ENCODE assay signal across 8 mouse cellular contexts in genomic region chr7:68302586-68303433, GRCm38 (mm10). TPM values are rescaled to one million over a fixed set of nuclear protein-coding genes. Genes with fewer than 3 reads are reported as not detected.
DNase-seq lines count a peak whose midpoint lies in the region; ATAC-seq and TF ChIP-seq lines count a peak whose summit lies in the region.

No protein-coding gene starts in this region.

- no peaks in the 10 kb centered on the region for H3K9me3 ChIP-seq in forebrain, embryonic 10.5 days
- no peaks in the 10 kb centered on the region for H3K9me3 ChIP-seq in heart, embryonic 15.5 days (replicated peaks)
- H3K9me3 ChIP-seq in liver, embryonic 14.5 days (ENCODE audit: control insufficient read depth, low read length): no peaks in the 10 kb centered on the region
- H3K9me3 ChIP-seq in neural tube, embryonic 11.5 days (ENCODE audit: control insufficient read depth, low read length): no peaks in the 10 kb centered on the region
- no peaks in the 10 kb centered on the region for H3K9me3 ChIP-seq in stomach, postnatal 0 days (ENCODE audit: control insufficient read depth, low read length)

- H3K9ac ChIP-seq in heart, embryonic 15.5 days: 0 out of 2 replicates have a peak overlapping the region, but pooled peaks have one; percentile 19
- H3K9ac ChIP-seq in liver, embryonic 14.5 days (replicated peaks): no peak overlapping the region; the same call in 1 of the 2 replicates
- no peak overlapping the region for H3K9ac ChIP-seq in neural tube, embryonic 11.5 days (ENCODE audit: low read length)
- no peak overlapping the region for H3K9ac ChIP-seq in stomach, postnatal 0 days (ENCODE audit: low read length)

- H3K27ac ChIP-seq in forebrain, embryonic 10.5 days: no peak overlapping the region
- no peak overlapping the region for H3K27ac ChIP-seq in heart, embryonic 15.5 days
- no peak overlapping the region for H3K27ac ChIP-seq in liver, embryonic 14.5 days
- H3K27ac ChIP-seq in neural tube, embryonic 11.5 days (ENCODE audit: low read depth, low read length): no peak overlapping the region
- H3K27ac ChIP-seq in stomach, postnatal 0 days (replicated peaks): no peak overlapping the region

- H3K36me3 ChIP-seq in forebrain, embryonic 10.5 days (replicated peaks): no peaks in the 10 kb centered on the region
- H3K36me3 ChIP-seq in heart, embryonic 15.5 days: no peaks in the 10 kb centered on the region
- no peaks in the 10 kb centered on the region for H3K36me3 ChIP-seq in liver, embryonic 14.5 days (replicated peaks; ENCODE audit: control insufficient read depth, insufficient read depth, low read depth)
- H3K36me3 ChIP-seq in neural tube, embryonic 11.5 days (ENCODE audit: control insufficient read depth, insufficient read depth, low read length): no peaks in the 10 kb centered on the region
- no peaks in the 10 kb centered on the region for H3K36me3 ChIP-seq in stomach, postnatal 0 days (ENCODE audit: control insufficient read depth, insufficient read depth, low read length)

- WGBS in forebrain, embryonic 10.5 days: 38% methylated on average over 18 of the region's 18 CpGs
- WGBS in heart, embryonic 15.5 days: 22% methylated on average over 18 of the region's 18 CpGs
- 17% methylated on average over 18 of the region's 18 CpGs for WGBS in liver, embryonic 14.5 days (ENCODE audit: insufficient replicate concordance)
- WGBS in neural tube, embryonic 11.5 days: 31% methylated on average over 18 of the region's 18 CpGs
- WGBS in stomach, postnatal 0 days: 21% methylated on average over 18 of the region's 18 CpGs

- H3K4me2 ChIP-seq in heart, embryonic 15.5 days: peak overlapping the region; percentile 60
- H3K4me2 ChIP-seq in liver, embryonic 14.5 days (ENCODE audit: low read depth): peak overlapping the region; percentile 66
- no peak overlapping the region for H3K4me2 ChIP-seq in neural tube, embryonic 11.5 days (ENCODE audit: low read depth)
- H3K4me2 ChIP-seq in stomach, postnatal 0 days (replicated peaks; ENCODE audit: low read depth): peak overlapping the region; percentile 59

- no peaks in the 10 kb centered on the region for H3K27me3 ChIP-seq in forebrain, embryonic 10.5 days (ENCODE audit: poor library complexity, severe bottlenecking)
- H3K27me3 ChIP-seq in heart, embryonic 15.5 days: no peaks in the 10 kb centered on the region
- no peaks in the 10 kb centered on the region for H3K27me3 ChIP-seq in liver, embryonic 14.5 days (ENCODE audit: control insufficient read depth, insufficient read depth, low read length)
- H3K27me3 ChIP-seq in neural tube, embryonic 11.5 days (ENCODE audit: control insufficient read depth, insufficient read depth, low read length): no peaks in the 10 kb centered on the region
- no peaks in the 10 kb centered on the region for H3K27me3 ChIP-seq in stomach, postnatal 0 days (ENCODE audit: control insufficient read depth, insufficient read depth, low read length)

- peaks cover 20% of the 10 kb centered on the region for H3K4me1 ChIP-seq in forebrain, embryonic 10.5 days
- peaks cover 12% of the 10 kb centered on the region; the same call in 1 of the 2 replicates for H3K4me1 ChIP-seq in heart, embryonic 15.5 days (replicated peaks)
- H3K4me1 ChIP-seq in liver, embryonic 14.5 days (replicated peaks; ENCODE audit: control insufficient read depth in 2 of 2, insufficient read depth in 2 of 2, low read length in 1 of 2): no peaks in the 10 kb centered on the region
- no peaks in the 10 kb centered on the region for H3K4me1 ChIP-seq in neural tube, embryonic 11.5 days (ENCODE audit: control insufficient read depth, insufficient read depth, low read length)
- no peaks in the 10 kb centered on the region for H3K4me1 ChIP-seq in stomach, postnatal 0 days (replicated peaks; ENCODE audit: control insufficient read depth, insufficient read depth)

- TF ChIP-seq EP300 in liver, embryonic 14.5 days (IDR thresholded peaks at IDR 0.05; ENCODE audit: low read depth): no peak
- no peak for TF ChIP-seq EP300 in stomach, postnatal 0 days (optimal IDR thresholded peaks at IDR 0.05)

- peak; percentile 96 for TF ChIP-seq CTCF in liver, embryonic 14.5 days (IDR thresholded peaks at IDR 0.05; ENCODE audit: low read depth)
- TF ChIP-seq CTCF in stomach, postnatal 0 days (IDR thresholded peaks at IDR 0.05; ENCODE audit: low read depth): peak; percentile 97

- H3K4me3 ChIP-seq in forebrain, embryonic 10.5 days: no peak overlapping the region
- peak overlapping the region; percentile 40 for H3K4me3 ChIP-seq in heart, embryonic 15.5 days
- H3K4me3 ChIP-seq in liver, embryonic 14.5 days (ENCODE audit: insufficient read depth in 1 of 2, low read depth in 2 of 2, low read length in 2 of 2): peak overlapping the region in 1 of 2 experiments; percentile 33; a peak in 2 of 4 replicates
- no peak overlapping the region for H3K4me3 ChIP-seq in neural tube, embryonic 11.5 days (ENCODE audit: low read depth, low read length)
- peak overlapping the region; percentile 29 for H3K4me3 ChIP-seq in stomach, postnatal 0 days (ENCODE audit: low read depth, low read length)

- DNase-seq in c-Kit-negative CD71-positive TER-119-positive erythroid progenitor cells, embryonic 14.5 days (ENCODE audit: low read depth, low spot score): peak; percentile 37
- peak; percentile 77 for DNase-seq in forebrain, embryonic 10.5 days (ENCODE audit: extremely low spot score, low spot score)
- DNase-seq in kidney, postnatal 14 days: peak; percentile 78
- peak; percentile 31 to 42 (median 34) for DNase-seq in liver, embryonic 14.5 days (ENCODE audit: low read depth in 3 of 3, low spot score in 3 of 3)
- DNase-seq in neural tube, embryonic 11.5 days (ENCODE audit: low spot score): peak; percentile 81
- peak; percentile 66 for DNase-seq in stomach, postnatal 0 days (ENCODE audit: low spot score)

- peak; percentile 50 for ATAC-seq in CD4-positive, CD25-positive, alpha-beta regulatory T cell, adult 4 months
- no peak for ATAC-seq in heart, embryonic 15.5 days (replicated peaks; ENCODE audit: insufficient number of reproducible peaks, insufficient read depth, low FRiP score, low read depth)
- ATAC-seq in liver, embryonic 14.5 days (ENCODE audit: insufficient read depth): peak; percentile 51; the same call in 1 of the 2 replicates
- ATAC-seq in neural tube, embryonic 11.5 days (ENCODE audit: insufficient read depth, low FRiP score, low TSS enrichment): peak; percentile 53; the same call in 1 of the 2 replicates
- peak; percentile 83; the same call in 1 of the 2 replicates for ATAC-seq in stomach, postnatal 0 days (ENCODE audit: low FRiP score, low TSS enrichment)

RNA-seq across cellular contexts. Expression of gene Fam169b, which starts 29.2 kb away (rescaled TPM):
- 100 to 1,000 TPM; 124 to 148 TPM for polyA plus RNA-seq in CD4-positive, CD25-positive, alpha-beta regulatory T cell, adult 4 months (2017; shearing (Covaris generic))
- polyA plus RNA-seq in forebrain, embryonic 10.5 days (2016; fragmentation: Nextera tagmentation; extraction: Ambion mirVana): 0.12 and 0.38 TPM in 2 replicates
- 1.0 and 10.5 TPM in 2 replicates for polyA plus RNA-seq in heart, embryonic 15.5 days (2015; fragmentation: Nextera tagmentation; extraction: Ambion mirVana)
- polyA plus RNA-seq in liver, embryonic 14.5 days (2012; rRNA removed): 0.24 and 0.28 TPM in 2 replicates
- 0.21 and 0.30 TPM in 2 replicates for polyA plus RNA-seq in liver, embryonic 14.5 days (2014; fragmentation: Nextera tagmentation; extraction: Ambion mirVana)
- polyA plus RNA-seq in neural tube, embryonic 11.5 days (2014; fragmentation: Nextera tagmentation; extraction: Ambion mirVana): 0.42 and 0.70 TPM in 2 replicates
- 0.22 and 0.24 TPM in 2 replicates for polyA plus RNA-seq in stomach, postnatal 0 days (2015; fragmentation: Nextera tagmentation; extraction: Ambion mirVana)

RNA-seq across cellular contexts. Expression of gene Pgpep1l, which starts 38.8 kb away (rescaled TPM):
- polyA plus RNA-seq in CD4-positive, CD25-positive, alpha-beta regulatory T cell, adult 4 months (2017; shearing (Covaris generic)): 1 to 10 TPM; 6.2 to 6.6 TPM
- polyA plus RNA-seq in forebrain, embryonic 10.5 days (2016; fragmentation: Nextera tagmentation; extraction: Ambion mirVana): 0.16 TPM in 1 of 2 replicates, not detected in the other
- polyA plus RNA-seq in heart, embryonic 15.5 days (2015; fragmentation: Nextera tagmentation; extraction: Ambion mirVana): 0.25 and 0.44 TPM in 2 replicates
- not detected in 2 replicates for polyA plus RNA-seq in liver, embryonic 14.5 days (2012; rRNA removed)
- not detected in 2 replicates for polyA plus RNA-seq in liver, embryonic 14.5 days (2014; fragmentation: Nextera tagmentation; extraction: Ambion mirVana)
- not detected in 2 replicates for polyA plus RNA-seq in neural tube, embryonic 11.5 days (2014; fragmentation: Nextera tagmentation; extraction: Ambion mirVana)
- not detected in 2 replicates for polyA plus RNA-seq in stomach, postnatal 0 days (2015; fragmentation: Nextera tagmentation; extraction: Ambion mirVana)

Comparison
In these comparisons a context has a peak if more than half of its experiments do, and no peak if none do; other contexts are left out.
1. H3K4me3 ChIP-seq: peak in heart, embryonic 15.5 days (single experiment) and stomach, postnatal 0 days (single experiment); none in forebrain, embryonic 10.5 days (single experiment) and neural tube, embryonic 11.5 days (single experiment).
2. RNA of gene Fam169b, which starts 29.2 kb away (polyA plus RNA-seq): 124 to 148 TPM in CD4-positive, CD25-positive, alpha-beta regulatory T cell, adult 4 months; 1.0 to 10.5 TPM in heart, embryonic 15.5 days, 0.42 to 0.70 TPM in neural tube, embryonic 11.5 days, 0.21 to 0.30 TPM in liver, embryonic 14.5 days, 0.22 to 0.24 TPM in stomach, postnatal 0 days and 0.12 to 0.38 TPM in forebrain, embryonic 10.5 days; every median in the first group is over 10 times any median in the second.
3. Peak in every context shown above with its lines, with median percentiles within 50 percentile points of each other: DNase-seq.